In genomic region chr19:57554086-57554485, GRCm38 (mm10) we compare ENCODE assay signal across 19 mouse cellular contexts.
"Had no signal": no experiment of that assay in that cellular context is flagged by ENCODE, and none has a peak within 500 bp of the region (broad histone marks: within the 10 kb centered on the region; RNA-seq: fewer than 3 reads in every experiment).

No protein-coding gene starts in this region.

- DNase-seq: lung, adult 18-20 months; lung, embryonic 14.5 days; lung, postnatal 10 days; lung, postnatal 4 days; midbrain, embryonic 14.5 days; retina, postnatal 1 day; right cerebral cortex, adult 18-20 months; right cerebral cortex, postnatal 25 days; right cerebral cortex, postnatal 4 days; spleen, adult 18-20 months; thymus, adult 18-20 months; thymus, postnatal 14 days; thymus, postnatal 36 days had no signal

- H3K4me3 ChIP-seq: midbrain, embryonic 10.5 days; midbrain, embryonic 12.5 days; myocyte; neural tube, embryonic 13.5 days; neural tube, embryonic 15.5 days had no signal

- H3K4me2 ChIP-seq: lung, embryonic 14.5 days; midbrain, embryonic 12.5 days; neural tube, embryonic 13.5 days; neural tube, embryonic 15.5 days had no signal

- H3K9me3 ChIP-seq: midbrain, embryonic 10.5 days; midbrain, embryonic 12.5 days; neural tube, embryonic 13.5 days; neural tube, embryonic 15.5 days had no signal

- H3K9ac ChIP-seq: lung, embryonic 14.5 days; midbrain, embryonic 12.5 days; neural tube, embryonic 13.5 days; neural tube, embryonic 15.5 days had no signal

- H3K27me3 ChIP-seq: midbrain, embryonic 12.5 days; neural tube, embryonic 13.5 days had no signal

- ATAC-seq: midbrain, embryonic 16.5 days had no signal

- H3K36me3 ChIP-seq: midbrain, embryonic 10.5 days; midbrain, embryonic 12.5 days; neural tube, embryonic 13.5 days; neural tube, embryonic 15.5 days had no signal

- H3K27ac ChIP-seq: midbrain, embryonic 10.5 days; midbrain, embryonic 12.5 days; neural tube, embryonic 13.5 days; neural tube, embryonic 15.5 days had no signal
